Mouse (Mus musculus) left cerebral cortex, postnatal 10 days (tissue): ENCODE data around the gene Tmem273. TPM values are rescaled to one million over a fixed set of nuclear protein-coding genes. Genes with fewer than 3 reads are reported as not detected.
A peak's percentile ranks its signal among the peaks of the same experiment; 100 is the strongest.

Experiments
- DNase-seq, 2 experiments: peaks; one replicate each; pipeline ENCODE4 v3.0.0; 2021 to 2022; ENCODE audit warnings: low spot score in 2 of 2, mixed read lengths in 1 of 2; ENCODE audit errors: extremely low spot score in 1 of 2
- intact Hi-C: fragments of 180-260 bp; cut with DNase I; formaldehyde crosslinking; loops from one replicate; pipeline ENCODE4 v1.15.1; 2025
- total RNA-seq, 2 experiments: library from RNA; stranded (reverse); gene quantifications; 2 replicates each; pipeline ENCODE4 v1.2.3; 2021

The Tmem273 gene
- total RNA-seq, 2 experiments from 2014 or later = 0.24 to 0.47 TPM

- intact Hi-C loops = no loop called here
- DNase-seq = peak in 1 of 2 experiments; percentile 62
Observed at GRCm38 (mm10) chr14:32801016-32801661, 15.4 kb downstream of the Tmem273 start.

GRCm38 (mm10) chr14:32801662-32802024 is 15.9 kb downstream of the Tmem273 start:
- intact Hi-C loops = no loop called here
- no peak for DNase-seq

GRCm38 (mm10) chr14:32810111-32810510 is 24.3 kb downstream of the Tmem273 start:
- DNase-seq = no peak

GRCm38 (mm10) chr14:32812429-32812828 is 26.7 kb downstream of the Tmem273 start:
- DNase-seq = no peak
- intact Hi-C loops = loop anchor here (10.0 kb wide), 1 partner anchor 82 kb away; no protein-coding TSS in a partner anchor

More at GRCm38 (mm10) chr14:32810111-32810510, 24.3 kb downstream of the Tmem273 start:
- intact Hi-C loops = loop anchor here (10.0 kb wide), 1 partner anchor 85 kb away; no protein-coding TSS in a partner anchor

- intact Hi-C loops = loop anchor here (10.0 kb wide), 1 partner anchor 80 kb away; no protein-coding TSS in a partner anchor
- no peak for DNase-seq
Observed at GRCm38 (mm10) chr14:32814961-32815360, 29.2 kb downstream of the Tmem273 start.

GRCm38 (mm10) chr14:32816533-32816932 is 30.8 kb downstream of the Tmem273 start:
- no peak for DNase-seq
- intact Hi-C loops = loop anchor here (10.0 kb wide), 1 partner anchor 78 kb away; no protein-coding TSS in a partner anchor

GRCm38 (mm10) chr14:32817258-32817657 is 31.5 kb downstream of the Tmem273 start:
- intact Hi-C loops = loop anchor here (10.0 kb wide), 1 partner anchor 78 kb away; no protein-coding TSS in a partner anchor

GRCm38 (mm10) chr14:32819297-32819696 is 33.5 kb downstream of the Tmem273 start:
- DNase-seq = peak in 1 of 2 experiments; percentile 64
- intact Hi-C loops = loop anchor here (10.0 kb wide), 1 partner anchor 76 kb away; no protein-coding TSS in a partner anchor

More at GRCm38 (mm10) chr14:32817258-32817657, 31.5 kb downstream of the Tmem273 start:
- DNase-seq = no peak

GRCm38 (mm10) chr14:32822812-32823211 is 37.0 kb downstream of the Tmem273 start:
- intact Hi-C loops = no loop called here

GRCm38 (mm10) chr14:32823861-32824260 is 38.1 kb downstream of the Tmem273 start:
- no peak for DNase-seq
- intact Hi-C loops = no loop called here

More at GRCm38 (mm10) chr14:32822812-32823211, 37.0 kb downstream of the Tmem273 start:
- no peak for DNase-seq

GRCm38 (mm10) chr14:32824267-32825150 is 38.7 kb downstream of the Tmem273 start:
- no peak for DNase-seq
- intact Hi-C loops = no loop called here

- DNase-seq = peak in 1 of 2 experiments; percentile 80
- intact Hi-C loops = no loop called here
Observed at GRCm38 (mm10) chr14:32825426-32826032, 39.8 kb downstream of the Tmem273 start.

- peak in 1 of 2 experiments; percentile 31 for DNase-seq
- intact Hi-C loops = no loop called here
Observed at GRCm38 (mm10) chr14:32827165-32827564, 41.4 kb downstream of the Tmem273 start.

- intact Hi-C loops = no loop called here
- DNase-seq = peak in 1 of 2 experiments; percentile 31
Observed at GRCm38 (mm10) chr14:32827994-32828650, 42.4 kb downstream of the Tmem273 start.

GRCm38 (mm10) chr14:32833847-32834246 is 48.1 kb downstream of the Tmem273 start, which contains the start of gene Fam170b:
Fam170b (plus strand) TSS chr14:32833962.
- DNase-seq = no peak
- intact Hi-C loops = no loop called here

- intact Hi-C loops = no loop called here
- DNase-seq = no peak
Observed at GRCm38 (mm10) chr14:32835181-32835580, 49.4 kb downstream of the Tmem273 start.

- intact Hi-C loops = no loop called here
- no peak for DNase-seq
Observed at GRCm38 (mm10) chr14:32835596-32835995, 49.8 kb downstream of the Tmem273 start.

GRCm38 (mm10) chr14:32836191-32836590 is 50.4 kb downstream of the Tmem273 start:
- intact Hi-C loops = no loop called here
- no peak for DNase-seq
